Comparison of ENCODE assay signal across 8 mouse cellular contexts in the genomic region with DNA sequence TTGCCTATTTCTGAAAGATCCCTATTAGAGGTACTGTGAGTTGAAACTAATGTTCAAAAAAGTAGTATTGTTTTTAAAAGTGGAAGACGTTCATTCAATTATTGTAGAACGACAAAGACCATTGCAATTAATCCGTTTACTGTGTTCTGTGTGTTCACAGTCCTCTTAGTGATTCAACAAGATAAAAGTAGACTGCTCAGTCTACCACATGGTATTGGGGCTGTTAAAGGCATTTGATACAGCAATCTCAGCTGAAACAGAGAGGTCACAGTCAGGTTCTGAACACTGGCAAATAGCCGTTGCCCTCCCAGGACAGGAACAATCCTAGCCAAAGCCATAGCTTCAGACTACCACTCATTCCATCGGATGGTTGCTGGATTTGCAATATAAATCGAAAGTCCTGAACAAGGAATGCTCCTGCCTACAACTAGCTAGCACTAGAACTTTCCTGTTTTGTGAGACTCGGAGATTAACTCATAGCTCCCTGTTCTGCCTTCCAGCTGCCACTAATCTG. TPM values are rescaled to one million over a fixed set of nuclear protein-coding genes. Genes with fewer than 3 reads are reported as not detected.
DNase-seq lines count a peak whose midpoint lies in the region; ATAC-seq lines count a peak whose summit lies in the region.

No protein-coding gene starts in this region.

- peak; percentile 48 for DNase-seq in embryo, embryonic 10.5 days (ENCODE audit: low spot score)
- DNase-seq in embryo, embryonic 11 days, result no peak
- DNase-seq in spleen, adult 18-20 months, result no peak
- no peak for DNase-seq in right cerebral cortex, postnatal 36 days (ENCODE audit: low spot score in 2 of 2)

- H3K4me3 ChIP-seq in megakaryocyte, embryonic 14.5 days (replicated peaks), result peak overlapping the region; percentile 88
- peak overlapping the region; percentile 60 for H3K4me3 ChIP-seq in limb, embryonic 15.5 days
- H3K4me3 ChIP-seq in stomach, embryonic 16.5 days (replicated peaks; ENCODE audit: low read length), result peak overlapping the region; percentile 74

- H3K9ac ChIP-seq in limb, embryonic 15.5 days, result no peak overlapping the region
- H3K9ac ChIP-seq in stomach, embryonic 16.5 days (ENCODE audit: low read length), result peak overlapping the region; percentile 67

- H3K36me3 ChIP-seq in megakaryocyte, embryonic 14.5 days (replicated peaks; ENCODE audit: low read length), result no peaks in the 10 kb centered on the region
- H3K36me3 ChIP-seq in limb, embryonic 15.5 days, result no peaks in the 10 kb centered on the region
- no peaks in the 10 kb centered on the region for H3K36me3 ChIP-seq in stomach, embryonic 16.5 days (ENCODE audit: control insufficient read depth, insufficient read depth, low read length)

- ATAC-seq in megakaryocyte, adult 5-6 weeks (ENCODE audit: poor library complexity, severe bottlenecking), result no peak
- no peak for ATAC-seq in limb, embryonic 15.5 days (ENCODE audit: insufficient number of reproducible peaks, low FRiP score, low TSS enrichment, low read depth)
- no peak for ATAC-seq in stomach, embryonic 16.5 days (ENCODE audit: insufficient read depth, low FRiP score)

- no peaks in the 10 kb centered on the region for H3K9me3 ChIP-seq in megakaryocyte, embryonic 14.5 days
- H3K9me3 ChIP-seq in limb, embryonic 15.5 days, result no peaks in the 10 kb centered on the region
- no peaks in the 10 kb centered on the region for H3K9me3 ChIP-seq in stomach, embryonic 16.5 days (replicated peaks; ENCODE audit: control insufficient read depth, low read length)

- peaks cover 7% of the 10 kb centered on the region for H3K4me1 ChIP-seq in megakaryocyte, embryonic 14.5 days
- H3K4me1 ChIP-seq in limb, embryonic 15.5 days, result no peaks in the 10 kb centered on the region
- H3K4me1 ChIP-seq in stomach, embryonic 16.5 days (ENCODE audit: control insufficient read depth, insufficient read depth, low read length), result no peaks in the 10 kb centered on the region; the same call in 1 of the 2 replicates

- peaks cover 17% of the 10 kb centered on the region for H3K27me3 ChIP-seq in megakaryocyte, embryonic 14.5 days (replicated peaks)
- H3K27me3 ChIP-seq in limb, embryonic 15.5 days, result peaks cover 28% of the 10 kb centered on the region; the same call in 1 of the 2 replicates
- no peaks in the 10 kb centered on the region for H3K27me3 ChIP-seq in stomach, embryonic 16.5 days (ENCODE audit: control insufficient read depth, insufficient read depth, low read length)

- peak overlapping the region; percentile 94 for H3K4me2 ChIP-seq in limb, embryonic 15.5 days
- peak overlapping the region; percentile 98 for H3K4me2 ChIP-seq in stomach, embryonic 16.5 days (ENCODE audit: low read depth, low read length)

- H3K27ac ChIP-seq in limb, embryonic 15.5 days, result no peak overlapping the region
- no peak overlapping the region for H3K27ac ChIP-seq in stomach, embryonic 16.5 days (ENCODE audit: low read length)

- 27% methylated on average over 7 of the region's 7 CpGs for WGBS in limb, embryonic 15.5 days
- 33% methylated on average over 7 of the region's 7 CpGs for WGBS in stomach, embryonic 16.5 days

RNA-seq across cellular contexts. Expression of a gene that starts 0.5 kb away (rescaled TPM):
- not detected in 2 replicates for polyA plus RNA-seq in megakaryocyte, embryonic 14.5 days (2012; ENCODE audit: insufficient read depth, low replicate concordance)
- total RNA-seq in megakaryocyte, adult 5-6 weeks (2015), result not detected in 2 replicates
- total RNA-seq in megakaryocyte, adult 5-6 weeks (2017), result 0.18 TPM in 1 of 2 replicates, not detected in the other
- polyA plus RNA-seq in limb, embryonic 15.5 days (2015; fragmentation: Nextera tagmentation; extraction: Ambion mirVana), result 18.0 and 19.3 TPM in 2 replicates
- 14.4 and 16.0 TPM in 2 replicates for polyA plus RNA-seq in stomach, embryonic 16.5 days (2015; fragmentation: Nextera tagmentation; extraction: Ambion mirVana)

Comparison
In these comparisons a context has a peak if more than half of its experiments do, and no peak if none do; other contexts are left out.
1. RNA of a gene that starts 0.5 kb away (polyA plus RNA-seq): 18.0 to 19.3 TPM in limb, embryonic 15.5 days and 14.4 to 16.0 TPM in stomach, embryonic 16.5 days; not detected in megakaryocyte, embryonic 14.5 days; every median in the first group is over 10 times any median in the second.
2. Peak in every context shown above with its lines, with median percentiles within 50 percentile points of each other: H3K4me3 ChIP-seq.